Mouse (Mus musculus) liver, adult 10 weeks (tissue): Measurements from ENCODE around the gene Hilpda. TPM values are rescaled to one million over a fixed set of nuclear protein-coding genes. Genes with fewer than 3 reads are reported as not detected.

ENCODE experiments used
- polyA plus RNA-seq: library from polyadenylated mRNA; stranded (reverse); fragments of 350-450 nt; fragmentation: Illumina TruSeq; extraction: RNeasy Lipid Tissue Mini Kit (QIAGEN cat#74804); gene quantifications from one replicate; pipeline ENCODE4 v1.2.3, GENCODE M21; 2014; ENCODE audit warnings: low read depth, low replicate concordance

Hilpda gene
- polyA plus RNA-seq: 2.6 TPM

GRCm38 (mm10) chr6:29272312-29273072 is at the start of gene Hilpda:
Hilpda (plus strand) TSS chr6:29272488.

GRCm38 (mm10) chr6:29279293-29279692 is 7.0 kb downstream of the Hilpda start, which contains the start of gene Fam71f2:
Fam71f2 (plus strand) TSS chr6:29279593.

DNA sequence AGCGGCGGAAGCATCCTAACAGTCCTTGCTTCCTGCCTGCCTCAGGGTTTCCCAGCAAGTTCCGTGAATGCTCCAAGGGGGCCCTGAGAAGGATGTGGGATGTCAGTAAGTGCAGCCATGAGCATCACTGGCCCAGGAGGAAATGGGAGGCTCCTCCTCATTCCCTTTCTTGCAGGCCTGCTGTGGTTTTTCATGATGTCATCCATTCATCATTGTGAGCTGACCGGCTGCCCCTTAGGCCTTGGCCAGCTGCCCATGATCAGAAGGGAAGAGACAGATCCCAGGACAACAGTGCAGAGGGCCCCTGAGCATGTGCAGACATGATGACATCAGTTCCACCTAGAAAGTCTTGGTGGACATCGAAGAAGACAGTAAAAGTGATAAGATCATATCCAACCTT is 46.6 kb downstream of the Hilpda start, which contains the start of gene Fam71f1:
TSS of gene Fam71f1 (plus strand) at position 262 of the 400 bp plus-strand sequence.

Other genes starting within 250 kb of the Hilpda start
- not detected for gene Lep, start 212.3 kb upstream of the Hilpda start, polyA plus RNA-seq
- 24.2 TPM for gene Rbm28, start 107.5 kb upstream of the Hilpda start, polyA plus RNA-seq
- gene Prrt4, start 92.9 kb upstream of the Hilpda start, polyA plus RNA-seq: not detected
- gene Impdh1, start 56.1 kb upstream of the Hilpda start, polyA plus RNA-seq: 0.82 TPM
- not detected for gene Fam71f2, start 7.1 kb downstream of the Hilpda start, polyA plus RNA-seq
- not detected for gene Fam71f1, start 46.7 kb downstream of the Hilpda start, polyA plus RNA-seq
- 131 TPM for gene Calu, start 75.6 kb downstream of the Hilpda start, polyA plus RNA-seq
- gene Opn1sw, start 116.0 kb downstream of the Hilpda start, polyA plus RNA-seq: not detected
- 0.45 TPM for gene Ccdc136, start 123.8 kb downstream of the Hilpda start, polyA plus RNA-seq
- gene Flnc, start 160.8 kb downstream of the Hilpda start, polyA plus RNA-seq: not detected
- gene Atp6v1f, start 195.2 kb downstream of the Hilpda start, polyA plus RNA-seq: 21.1 TPM
- gene Atp6v1fnb, start 198.9 kb downstream of the Hilpda start, polyA plus RNA-seq: not detected
- gene Kcp, start 235.5 kb downstream of the Hilpda start, polyA plus RNA-seq: not detected